Mouse (Mus musculus) liver, embryonic 14.5 days (tissue): Measurements from ENCODE around the gene Pitpnm1. TPM values are rescaled to one million over a fixed set of nuclear protein-coding genes. Genes with fewer than 3 reads are reported as not detected.
"Not testable (repeated sequence)": the region's sequence is repeated elsewhere in the genome, so short reads cannot be mapped to it uniquely, and the experiment has no call there.

Experiments
- ATAC-seq: fragments of 200-750 bp; cut with Nextera tagmentation; 2 replicates; pipeline ENCODE4 v1.8.0; 2017; ENCODE audit warnings: moderate number of reproducible peaks, mild to moderate bottlenecking, moderate library complexity; ENCODE audit not compliant: insufficient read depth
- DNase-seq, 3 experiments: peaks; one replicate each; pipeline ENCODE4 v3.0.0-alpha.2; 2012 to 2013; ENCODE audit warnings: low read depth in 3 of 3, low spot score in 3 of 3
- H3K27ac ChIP-seq: fragments of 300-500 bp; sonication (generic); 2 replicates; pipeline ENCODE4 v1.5.1; 2014; ENCODE audit warnings: moderate library complexity, mild to moderate bottlenecking, control low read depth, inconsistent platforms
- H3K27me3 ChIP-seq: fragments of 300-500 bp; sonication (generic); 2 replicates; pipeline ENCODE4 v1.6.1; 2014; ENCODE audit warnings: mild to moderate bottlenecking, low read length, moderate library complexity; ENCODE audit not compliant: control insufficient read depth, insufficient read depth
- H3K36me3 ChIP-seq: fragments of 300-500 bp; sonication (generic); replicated peaks from 2 replicates; pipeline ENCODE4 v1.6.1; 2014; ENCODE audit warnings: low read depth; ENCODE audit not compliant: control insufficient read depth, insufficient read depth
- H3K4me1 ChIP-seq, 2 experiments: fragments of 200-500 bp in 1 of 2; fragments of 300-500 bp in 1 of 2; sonication (generic) in 1 of 2; replicated peaks; 2 replicates each; pipeline ENCODE4 v1.6.1; 2012 to 2014; ENCODE audit warnings: antibody characterized with exemption in 1 of 2, inconsistent platforms in 1 of 2, low read length in 1 of 2; ENCODE audit not compliant: control insufficient read depth in 2 of 2, insufficient read depth in 2 of 2
- H3K4me2 ChIP-seq: fragments of 300-500 bp; sonication (generic); 2 replicates; pipeline ENCODE4 v1.6.1; 2014; ENCODE audit warnings: low read depth, mild to moderate bottlenecking, control low read depth, moderate library complexity
- H3K4me3 ChIP-seq, 2 experiments: fragments of 200-500 bp in 1 of 2; fragments of 300-500 bp in 1 of 2; sonication (generic) in 1 of 2; 2 replicates each; pipeline ENCODE4 v1.5.1; 2012 to 2014; ENCODE audit warnings: low read depth in 2 of 2, low read length in 2 of 2, mild to moderate bottlenecking in 2 of 2, control low read depth in 1 of 2, inconsistent platforms in 1 of 2, moderate library complexity in 1 of 2; ENCODE audit not compliant: insufficient read depth in 1 of 2
- H3K9ac ChIP-seq: fragments of 300-500 bp; sonication (generic); replicated peaks from 2 replicates; pipeline ENCODE4 v1.6.1; 2014; ENCODE audit warnings: mild to moderate bottlenecking, control low read depth, moderate library complexity
- H3K9me3 ChIP-seq: fragments of 300-500 bp; sonication (generic); 2 replicates; pipeline ENCODE4 v1.6.1; 2016; ENCODE audit warnings: low read length, mixed read lengths; ENCODE audit not compliant: control insufficient read depth
- CTCF ChIP-seq: IDR thresholded peaks from 2 replicates; pipeline ENCODE4 v1.5.1; 2016; ENCODE audit warnings: antibody characterized with exemption, low read depth, control low read depth
- EP300 ChIP-seq: IDR thresholded peaks from 2 replicates; pipeline ENCODE4 v1.6.1; 2016; ENCODE audit warnings: antibody characterized with exemption, low read depth
- WGBS: fragments of 180-500 bp; shearing (Covaris S2); extraction: QIAGEN DNeasy Blood & Tissue Kit; methylation state at CpG from one replicate; pipeline ENCODE4 v1.1.7; 2014; ENCODE audit not compliant: insufficient replicate concordance; 5-methylcytosine and 5-hydroxymethylcytosine counted together
- polyA plus RNA-seq, 2 experiments: library from polyadenylated mRNA; depleted of rRNA in 1 of 2; stranded (reverse) in 1 of 2; unstranded in 1 of 2; fragments of >200 nt; fragmentation: Nextera tagmentation in 1 of 2; extraction: Ambion mirVana in 1 of 2; gene quantifications; 2 replicates each; pipeline versions ENCODE4 v1.2.1 to v1.2.3; 2012 to 2014

The Pitpnm1 gene
- polyA plus RNA-seq, 2 experiments: 3.4 to 7.1 TPM

GRCm38 (mm10) chr19:4122411-4123370 lies 22.9 kb downstream of the Pitpnm1 start:
- H3K4me3 ChIP-seq: no peak overlapping the region
- TF ChIP-seq CTCF: peak; percentile 30; the same call in 1 of the 2 replicates
- TF ChIP-seq EP300: no peak
- DNase-seq (peak in 2 of 3 experiments; percentile 51 to 59), ATAC-seq (no peak)
- peaks cover 49 to 53% of the 10 kb centered on the region in 2 experiments for H3K4me1 ChIP-seq
- H3K9me3 ChIP-seq: no peaks in the 10 kb centered on the region
- peak overlapping the region; percentile 43; the same call in 1 of the 2 replicates for H3K9ac ChIP-seq
- no peaks in the 10 kb centered on the region for H3K27me3 ChIP-seq
- H3K36me3 ChIP-seq: no peaks in the 10 kb centered on the region
- peak overlapping the region; percentile 73 for H3K27ac ChIP-seq
- peak overlapping the region; percentile 26 for H3K4me2 ChIP-seq
- WGBS: 22% methylated on average over 7 of the region's 7 CpGs

- Histone ChIP-seq H3K4me2 (peak overlapping the region; percentile 66; the same call in 1 of the 2 replicates), H3K4me1 (peaks cover 50 to 53% of the 10 kb centered on the region in 2 experiments), H3K9me3 (no peaks in the 10 kb centered on the region), H3K27ac (peak overlapping the region; percentile 22), H3K9ac (peak overlapping the region; percentile 6; the same call in 1 of the 2 replicates), H3K4me3 (no peak overlapping the region), H3K36me3 (peaks cover 13% of the 10 kb centered on the region), H3K27me3 (no peaks in the 10 kb centered on the region)
- TF ChIP-seq EP300 (no peak), CTCF (no peak)
- WGBS: 76% methylated on average over 4 of the region's 4 CpGs
- ATAC-seq (no peak), DNase-seq (no peak)
These were observed 24.6 kb downstream of the Pitpnm1 start for GRCm38 (mm10) chr19:4124432-4124831.

- H3K4me2 ChIP-seq: peak overlapping the region; percentile 66
- not testable (repeated sequence) for H3K9me3 ChIP-seq, DNase-seq, H3K27me3 ChIP-seq
- H3K36me3 ChIP-seq: peaks cover 14% of the 10 kb centered on the region
- peak overlapping the region; percentile 75 for H3K9ac ChIP-seq
- 15% methylated on average over 4 of the region's 4 CpGs for WGBS
- peak; percentile 14 for ATAC-seq
- peak overlapping the region; percentile 50 to 96 for H3K4me3 ChIP-seq
- H3K27ac ChIP-seq: peak overlapping the region; percentile 67
- H3K4me1 ChIP-seq: peaks cover 56 to 57% of the 10 kb centered on the region in 2 experiments
These were observed 25.5 kb downstream of the Pitpnm1 start for GRCm38 (mm10) chr19:4125268-4125667.

- WGBS: 2% methylated on average over 64 of the region's 64 CpGs
- TF ChIP-seq EP300 (no peak), CTCF (peak; percentile 90)
- peak within 1 kb of the TSS; percentile 96 for H3K4me3 ChIP-seq
- H3K4me2 ChIP-seq: peak within 1 kb of the TSS; percentile 68
- no peaks in the 10 kb centered on the region for H3K9me3 ChIP-seq
- DNase-seq: peak; percentile 96
- peaks cover 14% of the 10 kb centered on the region for H3K36me3 ChIP-seq
- peak; percentile 91 for ATAC-seq
- H3K9ac ChIP-seq: peak within 1 kb of the TSS; percentile 93
- H3K4me1 ChIP-seq: peaks cover 53 to 54% of the 10 kb centered on the region in 2 experiments
- H3K27ac ChIP-seq: peak within 1 kb of the TSS; percentile 82
- H3K27me3 ChIP-seq: no peaks in the 10 kb centered on the region
These were observed 26.2 kb downstream of the Pitpnm1 start, which contains the start of gene Aip for GRCm38 (mm10) chr19:4125741-4126696. TSS of gene Aip (minus strand) at chr19:4125858.
